Mouse (Mus musculus): ENCODE data around the gene Arrb1.
"Not testable (repeated sequence)": the region's sequence is repeated elsewhere in the genome, so short reads cannot be mapped to it uniquely, and the experiment has no call there.

Arrb1 gene

GRCm38 (mm10) chr7:99534901-99535735, at the start of gene Arrb1:
Arrb1 (plus strand) TSS chr7:99535466.
- DNase-seq (ENCODE audit: extremely low read depth, low read depth, low spot score) = no peak

GRCm38 (mm10) chr7:99489708-99490107, 45.6 kb upstream of the Arrb1 start:
- DNase-seq (ENCODE audit: extremely low read depth, low read depth, low spot score) = no peak

- no peak for DNase-seq (ENCODE audit: extremely low read depth, low read depth, low spot score)
These were observed 36.1 kb upstream of the Arrb1 start for GRCm38 (mm10) chr7:99499128-99499527.

GRCm38 (mm10) chr7:99500201-99500600, 35.1 kb upstream of the Arrb1 start:
- no peak for DNase-seq (ENCODE audit: extremely low read depth, low read depth, low spot score)

GRCm38 (mm10) chr7:99500655-99501054, 34.6 kb upstream of the Arrb1 start:
- no peak for DNase-seq (ENCODE audit: extremely low read depth, low read depth, low spot score)

GRCm38 (mm10) chr7:99501148-99501547, 34.1 kb upstream of the Arrb1 start:
- DNase-seq (ENCODE audit: extremely low read depth, low read depth, low spot score) = no peak

- DNase-seq (ENCODE audit: extremely low read depth, low read depth, low spot score) = no peak
These were observed 30.7 kb upstream of the Arrb1 start for GRCm38 (mm10) chr7:99504556-99504955.

GRCm38 (mm10) chr7:99508187-99508586, 27.1 kb upstream of the Arrb1 start:
- not testable (repeated sequence) for DNase-seq (ENCODE audit: extremely low read depth, low read depth, low spot score)

- DNase-seq (ENCODE audit: extremely low read depth, low read depth, low spot score) = no peak
These were observed 25.2 kb upstream of the Arrb1 start for GRCm38 (mm10) chr7:99510087-99510501.

- no peak for DNase-seq (ENCODE audit: extremely low read depth, low read depth, low spot score)
These were observed 19.0 kb upstream of the Arrb1 start for GRCm38 (mm10) chr7:99516092-99516813.

- DNase-seq (ENCODE audit: extremely low read depth, low read depth, low spot score) = no peak
These were observed 18.5 kb upstream of the Arrb1 start for GRCm38 (mm10) chr7:99516814-99517157.

GRCm38 (mm10) chr7:99518954-99519644, 16.2 kb upstream of the Arrb1 start:
- no peak for DNase-seq (ENCODE audit: extremely low read depth, low read depth, low spot score)

GRCm38 (mm10) chr7:99523121-99523520, 12.1 kb upstream of the Arrb1 start:
- no peak for DNase-seq (ENCODE audit: extremely low read depth, low read depth, low spot score)

GRCm38 (mm10) chr7:99523837-99524236, 11.4 kb upstream of the Arrb1 start:
- DNase-seq (ENCODE audit: extremely low read depth, low read depth, low spot score) = no peak

GRCm38 (mm10) chr7:99528547-99528946, 6.7 kb upstream of the Arrb1 start:
- no peak for DNase-seq (ENCODE audit: extremely low read depth, low read depth, low spot score)

GRCm38 (mm10) chr7:99529410-99529809, 5.9 kb upstream of the Arrb1 start:
- no peak for DNase-seq (ENCODE audit: extremely low read depth, low read depth, low spot score)

GRCm38 (mm10) chr7:99531408-99531970, 3.8 kb upstream of the Arrb1 start:
- DNase-seq (ENCODE audit: extremely low read depth, low read depth, low spot score) = no peak

GRCm38 (mm10) chr7:99532526-99532925, 2.7 kb upstream of the Arrb1 start:
- DNase-seq (ENCODE audit: extremely low read depth, low read depth, low spot score) = no peak

- DNase-seq (ENCODE audit: extremely low read depth, low read depth, low spot score) = no peak
These were observed 1.7 kb upstream of the Arrb1 start for GRCm38 (mm10) chr7:99533600-99533999.

- no peak for DNase-seq (ENCODE audit: extremely low read depth, low read depth, low spot score)
These were observed 765 bp upstream of the Arrb1 start for GRCm38 (mm10) chr7:99534501-99534900.

- no peak for DNase-seq (ENCODE audit: extremely low read depth, low read depth, low spot score)
These were observed 655 bp downstream of the Arrb1 start for GRCm38 (mm10) chr7:99535741-99536501.

Data from fat pad, adult 2 months (tissue).